Mouse (Mus musculus) kidney, adult 2 months (tissue): ENCODE measurements at regions not wholly inside any gene's neighbourhood (a gene's known extent, or its start where the extent isn't known, plus 50 kb on each side); places are given as distances from the start of the nearest gene placed in this dataset.

Experiments
- CTCF ChIP-seq: fragments of 200-500 bp; conservative IDR thresholded peaks from 2 replicates; pipeline ENCODE4 v1.5.1; 2011; ENCODE audit warnings: low read depth, mild to moderate bottlenecking, control low read depth, low read length, moderate library complexity, mixed read lengths; ENCODE audit not compliant: insufficient read depth, insufficient read length
- POLR2A ChIP-seq: fragments of 200-500 bp; IDR thresholded peaks from one replicate; pipeline ENCODE4 v1.6.1; 2011; ENCODE audit warnings: low read depth, low read length, control low read depth

- TF ChIP-seq CTCF, result no peak
- no peak for TF ChIP-seq POLR2A
Observed at GRCm38 (mm10) chr1:76081700-76082099, 535.6 kb downstream of the Slc4a3 start.
